Mouse (Mus musculus) ES-Bruce4 (cell line): ENCODE measurements around the gene Zfp36. TPM values are rescaled to one million over a fixed set of nuclear protein-coding genes. Genes with fewer than 3 reads are reported as not detected.

Experiments used
- H3K27ac ChIP-seq: 2 replicates; pipeline ENCODE4 v1.5.1; 2012; ENCODE audit warnings: low read length, inconsistent platforms; ENCODE audit not compliant: insufficient read depth
- H3K27me3 ChIP-seq: 2 replicates; pipeline ENCODE4 v1.6.1; 2012; ENCODE audit warnings: mild to moderate bottlenecking, low read length, inconsistent platforms; ENCODE audit not compliant: control insufficient read depth, poor library complexity, insufficient read depth, severe bottlenecking
- H3K36me3 ChIP-seq: 2 replicates; pipeline ENCODE4 v1.6.1; 2012; ENCODE audit warnings: inconsistent platforms, mild to moderate bottlenecking, low read length, moderate library complexity; ENCODE audit not compliant: control insufficient read depth, poor library complexity, insufficient read depth, severe bottlenecking
- H3K4me1 ChIP-seq: one replicate; pipeline ENCODE4 v1.8.1; 2011; ENCODE audit warnings: low read length; ENCODE audit not compliant: control insufficient read depth, insufficient read depth
- H3K4me3 ChIP-seq: 2 replicates; pipeline ENCODE4 v1.5.1; 2011; ENCODE audit warnings: low read depth, mild to moderate bottlenecking, low read length
- H3K9ac ChIP-seq: 2 replicates; pipeline ENCODE4 v1.6.1; 2012; ENCODE audit warnings: low read depth, mild to moderate bottlenecking, inconsistent platforms; ENCODE audit not compliant: poor library complexity, severe bottlenecking
- H3K9me3 ChIP-seq: replicated peaks from 2 replicates; pipeline ENCODE4 v1.6.1; 2012; ENCODE audit warnings: mild to moderate bottlenecking, low read length, inconsistent platforms; ENCODE audit not compliant: control insufficient read depth, poor library complexity, insufficient read depth, severe bottlenecking
- CTCF ChIP-seq: IDR thresholded peaks from one replicate; pipeline ENCODE4 v1.8.1; 2011; ENCODE audit warnings: low read depth, low read length
- EP300 ChIP-seq: IDR thresholded peaks from 2 replicates; pipeline ENCODE4 v1.6.1; 2011; ENCODE audit warnings: low read depth, low read length; ENCODE audit not compliant: insufficient read depth
- POLR2A ChIP-seq: IDR thresholded peaks from one replicate; pipeline ENCODE4 v1.8.1; 2011; ENCODE audit warnings: low read length; ENCODE audit not compliant: insufficient read depth
- polyA plus RNA-seq: library from polyadenylated mRNA; stranded (reverse); fragments of >200 nt; gene quantifications from 2 replicates; pipeline ENCODE4 v1.2.4, GENCODE M21; 2011; ENCODE audit warnings: low read depth; ENCODE audit not compliant: missing spikeins, insufficient read depth, insufficient read length

The Zfp36 gene
- 25.7 and 26.0 TPM in 2 replicates for polyA plus RNA-seq

GRCm38 (mm10) chr7:28380237-28381016 lies at the start of gene Zfp36:
Zfp36 (minus strand) TSS chr7:28380253.
- no peaks in the 10 kb centered on the region for H3K9me3 ChIP-seq
- H3K4me3 ChIP-seq, result peak within 1 kb of the TSS; percentile 87
- peak within 1 kb of the TSS; percentile 91 for H3K27ac ChIP-seq
- H3K27me3 ChIP-seq, result no peaks in the 10 kb centered on the region
- TF ChIP-seq EP300, result no peak
- TF ChIP-seq POLR2A, result no peak
- TF ChIP-seq CTCF, result no peak
- peak within 1 kb of the TSS; percentile 95 for H3K9ac ChIP-seq
- peaks cover 4% of the 10 kb centered on the region for H3K36me3 ChIP-seq
- H3K4me1 ChIP-seq, result peaks cover 3% of the 10 kb centered on the region

GRCm38 (mm10) chr7:28427738-28428137 lies 47.7 kb upstream of the Zfp36 start:
- no peaks in the 10 kb centered on the region for H3K27me3 ChIP-seq
- H3K9ac ChIP-seq, result no peak overlapping the region
- H3K9me3 ChIP-seq, result no peaks in the 10 kb centered on the region
- H3K4me3 ChIP-seq, result no peak overlapping the region
- no peak overlapping the region for H3K27ac ChIP-seq
- TF ChIP-seq EP300 (no peak), POLR2A (no peak), CTCF (no peak)
- H3K4me1 ChIP-seq, result no peaks in the 10 kb centered on the region
- H3K36me3 ChIP-seq, result peaks cover 15% of the 10 kb centered on the region

- Histone ChIP-seq H3K9me3 (no peaks in the 10 kb centered on the region), H3K4me1 (peaks cover 3% of the 10 kb centered on the region), H3K27ac (no peak overlapping the region), H3K9ac (no peak overlapping the region), H3K4me3 (no peak overlapping the region), H3K27me3 (no peaks in the 10 kb centered on the region), H3K36me3 (peaks cover 36% of the 10 kb centered on the region)
- TF ChIP-seq EP300 (no peak), POLR2A (no peak), CTCF (no peak)
Observed at GRCm38 (mm10) chr7:28423018-28423417, 43.0 kb upstream of the Zfp36 start.

- no peak overlapping the region for H3K9ac ChIP-seq
- no peaks in the 10 kb centered on the region for H3K27me3 ChIP-seq
- no peak overlapping the region for H3K4me3 ChIP-seq
- TF ChIP-seq CTCF (no peak), POLR2A (no peak), EP300 (no peak)
- peaks cover 47% of the 10 kb centered on the region for H3K36me3 ChIP-seq
- H3K27ac ChIP-seq, result no peak overlapping the region
- peaks cover 3% of the 10 kb centered on the region for H3K4me1 ChIP-seq
- H3K9me3 ChIP-seq, result no peaks in the 10 kb centered on the region
Observed at GRCm38 (mm10) chr7:28419416-28419815, 39.4 kb upstream of the Zfp36 start.

GRCm38 (mm10) chr7:28418096-28418670 lies 38.1 kb upstream of the Zfp36 start:
- no peak for TF ChIP-seq POLR2A
- TF ChIP-seq EP300, result peak; percentile 84
- no peak for TF ChIP-seq CTCF
- no peak overlapping the region for H3K4me3 ChIP-seq
- no peaks in the 10 kb centered on the region for H3K27me3 ChIP-seq
- peak overlapping the region; percentile 3; the same call in 1 of the 2 replicates for H3K27ac ChIP-seq
- peaks cover 3% of the 10 kb centered on the region for H3K4me1 ChIP-seq
- peaks cover 49% of the 10 kb centered on the region for H3K36me3 ChIP-seq
- no peak overlapping the region for H3K9ac ChIP-seq
- H3K9me3 ChIP-seq, result no peaks in the 10 kb centered on the region

- Histone ChIP-seq H3K9me3 (no peaks in the 10 kb centered on the region), H3K36me3 (peaks cover 49% of the 10 kb centered on the region), H3K4me1 (peaks cover 3% of the 10 kb centered on the region), H3K9ac (no peak overlapping the region), H3K4me3 (no peak overlapping the region), H3K27me3 (no peaks in the 10 kb centered on the region), H3K27ac (no peak overlapping the region)
- TF ChIP-seq POLR2A (no peak), EP300 (no peak), CTCF (peak; percentile 35)
Observed at GRCm38 (mm10) chr7:28417368-28417767, 37.3 kb upstream of the Zfp36 start.
